20 mouse cellular contexts compared by ENCODE assay signal in genomic region chr9:56123613-56124012, GRCm38 (mm10). TPM values are rescaled to one million over a fixed set of nuclear protein-coding genes. Genes with fewer than 3 reads are reported as not detected.
DNase-seq lines count a peak whose midpoint lies in the region; ATAC-seq lines count a peak whose summit lies in the region.
"Had no signal": no experiment of that assay in that cellular context is flagged by ENCODE, and none has a peak within 500 bp of the region (broad histone marks: within the 10 kb centered on the region; RNA-seq: fewer than 3 reads in every experiment).

No protein-coding gene starts in this region.

- intact Hi-C loops in heart, postnatal 10 days (cut with DNase I) = no loop called here

- H3K27ac ChIP-seq in heart, embryonic 13.5 days (replicated peaks) = no peak overlapping the region; the same call in 1 of the 2 replicates
- peak overlapping the region; percentile 8; the same call in 1 of the 2 replicates for H3K27ac ChIP-seq in midbrain, embryonic 14.5 days (replicated peaks; ENCODE audit: low read depth, low read length)
- H3K27ac ChIP-seq in midbrain, embryonic 10.5 days (replicated peaks) = no peak overlapping the region
- H3K27ac ChIP-seq: embryonic facial prominence, embryonic 10.5 days; embryonic facial prominence, embryonic 15.5 days; forebrain, embryonic 13.5 days; hindbrain, embryonic 13.5 days; limb, embryonic 13.5 days; lung, embryonic 15.5 days; midbrain, embryonic 15.5 days; stomach, embryonic 15.5 days had no signal

- 0 out of 2 replicates have a peak, but pooled peaks cover 3% of the 10 kb centered on the region for H3K27me3 ChIP-seq in heart, embryonic 13.5 days (replicated peaks)
- no peaks in the 10 kb centered on the region for H3K27me3 ChIP-seq in midbrain, embryonic 14.5 days (ENCODE audit: control insufficient read depth, insufficient read depth, low read length)
- no peaks in the 10 kb centered on the region for H3K27me3 ChIP-seq in midbrain, embryonic 10.5 days (ENCODE audit: low read depth, poor library complexity, severe bottlenecking)
- H3K27me3 ChIP-seq: embryonic facial prominence, embryonic 15.5 days; forebrain, embryonic 13.5 days; limb, embryonic 13.5 days; lung, embryonic 15.5 days; midbrain, embryonic 15.5 days; stomach, embryonic 15.5 days had no signal

- peak; percentile 33 for DNase-seq in cerebellum, adult 11 months
- DNase-seq in cerebellum, adult 8-10 months = no peak
- DNase-seq in heart, postnatal 10 days = no peak
- no peak for DNase-seq in midbrain, embryonic 14.5 days
- no peak for DNase-seq in midbrain, embryonic 10.5 days (ENCODE audit: low spot score)
- DNase-seq in cerebellum, postnatal 36 days = peak; percentile 64
- DNase-seq in urinary bladder, postnatal 36 days (ENCODE audit: low spot score in 2 of 2) = no peak
- DNase-seq: gastrocnemius, postnatal 36 days; right cerebral cortex, postnatal 25 days had no signal

- peak overlapping the region; percentile 9; the same call in 1 of the 2 replicates for H3K9ac ChIP-seq in heart, embryonic 13.5 days
- no peak overlapping the region for H3K9ac ChIP-seq in midbrain, embryonic 14.5 days (replicated peaks; ENCODE audit: low read length)
- H3K9ac ChIP-seq: embryonic facial prominence, embryonic 15.5 days; forebrain, embryonic 13.5 days; hindbrain, embryonic 13.5 days; limb, embryonic 13.5 days; lung, embryonic 15.5 days; midbrain, embryonic 15.5 days; stomach, embryonic 15.5 days had no signal

- no peak overlapping the region for H3K4me2 ChIP-seq in heart, embryonic 13.5 days
- H3K4me2 ChIP-seq in midbrain, embryonic 14.5 days (ENCODE audit: low read length) = no peak overlapping the region
- H3K4me2 ChIP-seq: embryonic facial prominence, embryonic 15.5 days; forebrain, embryonic 13.5 days; hindbrain, embryonic 13.5 days; limb, embryonic 13.5 days; liver, embryonic 11.5 days; midbrain, embryonic 15.5 days had no signal

- ATAC-seq in heart, embryonic 13.5 days (ENCODE audit: extremely low read depth, insufficient number of reproducible peaks, low FRiP score, low TSS enrichment) = no peak
- ATAC-seq in midbrain, embryonic 14.5 days (ENCODE audit: low FRiP score, low TSS enrichment) = no peak
- ATAC-seq: midbrain, embryonic 15.5 days had no signal

- WGBS in heart, embryonic 13.5 days = 50% methylated on average over 7 of the region's 7 CpGs
- WGBS in midbrain, embryonic 14.5 days = 87% methylated on average over 7 of the region's 7 CpGs
- 82% methylated on average over 7 of the region's 7 CpGs for whole genome bisulfite sequencing in midbrain, embryonic 10.5 days

- H3K36me3 ChIP-seq in heart, embryonic 13.5 days = peaks cover 17% of the 10 kb centered on the region
- H3K36me3 ChIP-seq in midbrain, embryonic 14.5 days (ENCODE audit: control insufficient read depth, insufficient read depth, low read length) = peaks cover 10% of the 10 kb centered on the region
- peaks cover 20% of the 10 kb centered on the region for H3K36me3 ChIP-seq in midbrain, embryonic 10.5 days
- H3K36me3 ChIP-seq: G1E; midbrain, embryonic 15.5 days had no signal

- no peaks in the 10 kb centered on the region for H3K9me3 ChIP-seq in heart, embryonic 13.5 days
- H3K9me3 ChIP-seq in midbrain, embryonic 14.5 days (ENCODE audit: control insufficient read depth, low read length) = no peaks in the 10 kb centered on the region
- H3K9me3 ChIP-seq in midbrain, embryonic 10.5 days (replicated peaks) = no peaks in the 10 kb centered on the region
- H3K9me3 ChIP-seq: embryonic facial prominence, embryonic 10.5 days; embryonic facial prominence, embryonic 15.5 days; forebrain, embryonic 13.5 days; G1E; hindbrain, embryonic 13.5 days; limb, embryonic 13.5 days; lung, embryonic 15.5 days; midbrain, embryonic 15.5 days; stomach, embryonic 15.5 days had no signal

- no peak overlapping the region for H3K4me3 ChIP-seq in heart, embryonic 13.5 days
- no peak overlapping the region for H3K4me3 ChIP-seq in midbrain, embryonic 14.5 days (replicated peaks; ENCODE audit: low read depth, low read length)
- H3K4me3 ChIP-seq in midbrain, embryonic 10.5 days = no peak overlapping the region
- H3K4me3 ChIP-seq: embryonic facial prominence, embryonic 10.5 days; embryonic facial prominence, embryonic 15.5 days; forebrain, embryonic 13.5 days; hindbrain, embryonic 13.5 days; limb, embryonic 13.5 days; lung, embryonic 15.5 days; midbrain, embryonic 15.5 days; stomach, embryonic 15.5 days had no signal

- peaks cover 55% of the 10 kb centered on the region for H3K4me1 ChIP-seq in heart, embryonic 13.5 days
- peaks cover 7% of the 10 kb centered on the region; the same call in 1 of the 2 replicates for H3K4me1 ChIP-seq in midbrain, embryonic 14.5 days (ENCODE audit: control insufficient read depth, insufficient read depth, low read length)
- H3K4me1 ChIP-seq in midbrain, embryonic 10.5 days = peaks cover 15% of the 10 kb centered on the region

RNA-seq across cellular contexts. Expression of gene Pstpip1, which starts 33.9 kb away (rescaled TPM):
- polyA plus RNA-seq in heart, embryonic 13.5 days (2015; fragmentation: Nextera tagmentation; extraction: Ambion mirVana) = 0.55 and 1.4 TPM in 2 replicates
- total RNA-seq in heart, postnatal 10 days (2021) = 1 to 10 TPM in 1 of 2 experiments, under 1 TPM in 1; 0.99 to 1.6 TPM
- 0.24 and 1.0 TPM in 2 replicates for polyA plus RNA-seq in midbrain, embryonic 14.5 days (2014; fragmentation: Nextera tagmentation; extraction: Ambion mirVana)
- 0.40 and 0.52 TPM in 2 replicates for polyA plus RNA-seq in midbrain, embryonic 10.5 days (2016; fragmentation: Nextera tagmentation; extraction: Ambion mirVana)
- total RNA-seq: G1E had no signal

RNA-seq across cellular contexts. Expression of gene Tspan3, which starts 41.7 kb away (rescaled TPM):
- 400 and 449 TPM in 2 replicates for polyA plus RNA-seq in heart, embryonic 13.5 days (2015; fragmentation: Nextera tagmentation; extraction: Ambion mirVana)
- 100 to 1,000 TPM; 229 to 232 TPM for total RNA-seq in heart, postnatal 10 days (2021)
- polyA plus RNA-seq in midbrain, embryonic 14.5 days (2014; fragmentation: Nextera tagmentation; extraction: Ambion mirVana) = 555 and 629 TPM in 2 replicates
- 570 and 611 TPM in 2 replicates for polyA plus RNA-seq in midbrain, embryonic 10.5 days (2016; fragmentation: Nextera tagmentation; extraction: Ambion mirVana)
- polyA plus RNA-seq: G1E had no signal

Comparison
In these comparisons a context has a peak if more than half of its experiments do, and no peak if none do; other contexts are left out.
1. DNase-seq: peak in cerebellum, adult 11 months (single experiment) and cerebellum, postnatal 36 days (2 of 2); none in cerebellum, adult 8-10 months (single experiment), heart, postnatal 10 days (0 of 2), midbrain, embryonic 14.5 days (single experiment), midbrain, embryonic 10.5 days (single experiment) and urinary bladder, postnatal 36 days (0 of 2).